Mouse (Mus musculus) cerebellum, adult (tissue): ENCODE results near the gene Glis3.

Experiments
- ATAC-seq: cut with Nextera tagmentation; 2 replicates; pipeline ENCODE4 v1.9.2; 2017; ENCODE audit warnings: mild to moderate bottlenecking, moderate library complexity, mixed read lengths; ENCODE audit not compliant: insufficient number of reproducible peaks, low FRiP score, low TSS enrichment

Gene Glis3

GRCm38 (mm10) chr19:28281405-28281804 lies 398.5 kb downstream of the Glis3 start:
- ATAC-seq, result no peak

GRCm38 (mm10) chr19:28277104-28277503 lies 402.8 kb downstream of the Glis3 start:
- no peak for ATAC-seq

DNA sequence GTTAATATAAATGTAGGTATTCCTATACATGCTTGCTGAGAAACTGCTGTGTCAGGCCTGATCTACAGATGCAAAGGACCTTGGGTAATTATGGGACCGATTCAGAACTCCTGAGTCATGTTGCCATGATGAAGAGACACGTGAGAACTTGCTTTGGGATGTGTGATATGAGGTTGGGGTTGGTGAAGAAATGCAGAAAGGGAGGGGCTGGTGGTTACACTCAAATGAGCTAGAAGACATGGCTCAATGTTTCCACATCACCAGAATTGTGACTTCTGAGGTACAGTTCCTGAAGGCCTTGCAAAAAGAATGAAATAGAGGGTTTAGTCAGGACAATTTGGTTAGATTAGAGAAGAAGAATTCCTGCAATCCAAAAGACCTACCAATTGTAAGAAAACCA lies 405.4 kb downstream of the Glis3 start:
- ATAC-seq, result no peak

GRCm38 (mm10) chr19:28273946-28274345 lies 405.9 kb downstream of the Glis3 start:
- ATAC-seq, result no peak

DNA sequence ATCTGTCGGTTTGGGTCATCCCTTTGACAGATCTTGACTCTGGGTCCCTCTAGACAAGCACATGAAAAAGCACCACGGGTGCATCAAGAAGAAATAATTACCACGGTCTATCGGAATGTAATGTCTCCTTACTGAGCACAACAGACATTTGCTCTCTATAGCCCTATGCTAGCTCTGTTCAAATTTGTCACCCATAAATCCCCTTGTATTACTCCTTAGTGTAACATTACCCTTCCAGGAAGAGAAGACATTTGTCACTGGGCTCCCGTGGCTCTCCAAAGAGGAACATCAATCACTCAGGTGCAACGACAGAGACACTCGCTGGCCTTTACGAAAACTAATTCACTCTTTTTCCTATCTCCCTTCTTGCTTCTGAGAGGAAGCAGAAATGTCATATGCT lies 413.0 kb downstream of the Glis3 start:
- no peak for ATAC-seq

GRCm38 (mm10) chr19:28265776-28266175 lies 414.1 kb downstream of the Glis3 start:
- no peak for ATAC-seq

DNA sequence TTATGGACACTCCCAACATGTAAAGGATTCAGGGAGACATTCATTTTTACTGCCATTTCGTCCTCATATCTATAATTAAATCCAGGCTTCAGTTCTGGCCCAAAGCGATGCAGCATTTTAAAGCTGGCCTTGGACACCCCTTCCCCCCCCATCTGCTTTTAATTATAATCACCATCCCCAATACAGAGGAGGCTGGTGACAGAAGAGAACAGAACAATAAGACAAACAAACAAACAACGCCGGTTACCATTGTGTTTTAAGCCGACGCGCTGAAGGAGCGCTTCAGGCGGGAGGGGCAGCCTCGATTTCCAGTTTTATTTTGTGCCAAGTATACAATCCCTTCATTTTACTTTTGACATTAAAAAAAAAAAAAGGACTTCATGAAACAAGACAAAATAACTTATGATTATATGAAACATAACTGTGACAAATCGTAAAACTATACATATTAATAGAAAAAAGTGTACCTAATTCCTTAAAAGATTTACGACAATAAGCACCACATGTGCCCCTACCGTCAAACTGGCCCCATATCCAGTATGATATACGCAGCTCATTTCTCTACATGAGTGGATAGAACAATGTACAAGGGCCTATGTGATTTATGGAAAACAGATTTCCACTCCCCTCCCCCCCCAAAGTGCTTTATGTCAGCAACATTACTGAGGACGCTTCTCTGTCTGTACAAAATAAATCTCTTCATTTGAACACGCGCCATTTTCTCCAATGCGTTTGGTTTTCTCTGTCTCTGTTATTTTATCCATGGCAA lies 420.8 kb downstream of the Glis3 start:
- ATAC-seq, result no peak

DNA sequence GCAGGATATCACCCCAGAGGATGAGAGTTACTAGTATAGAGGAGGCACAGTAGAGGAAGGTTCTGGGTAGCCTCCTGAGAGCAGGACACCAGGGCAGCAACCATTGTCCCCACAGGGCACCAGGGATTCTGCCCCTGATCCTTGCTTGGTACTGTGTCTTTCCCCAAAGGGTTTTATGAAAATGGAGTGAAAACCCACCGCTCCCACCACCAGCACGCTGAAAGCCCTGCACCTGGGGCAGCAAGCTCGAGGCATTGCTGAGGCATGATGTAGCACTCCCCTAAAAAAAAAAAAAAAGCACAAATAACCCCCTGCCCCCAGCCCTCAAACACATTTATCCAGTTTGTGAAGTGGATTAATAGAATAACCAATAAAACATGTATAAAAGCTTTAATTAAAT lies 421.4 kb downstream of the Glis3 start:
- ATAC-seq, result no peak

DNA sequence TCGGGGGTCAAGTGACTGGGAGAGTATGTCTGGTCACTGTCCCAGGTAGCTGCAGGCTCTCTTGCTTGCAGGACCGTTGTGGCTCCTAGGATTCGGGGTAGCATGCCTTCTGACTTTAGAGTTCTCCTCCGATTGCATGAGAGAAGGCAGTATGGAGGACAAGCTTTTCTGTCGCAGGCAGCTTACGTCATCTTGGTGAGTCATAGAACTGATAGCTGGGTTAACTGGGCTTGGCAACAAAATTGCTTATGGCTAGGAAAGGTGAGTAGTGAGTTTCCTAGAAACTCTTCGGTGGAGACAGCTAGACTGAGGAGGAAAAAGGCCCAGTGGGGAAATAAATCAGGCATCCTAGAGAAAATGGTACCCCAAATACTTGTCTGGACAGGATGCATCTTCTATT lies 432.5 kb downstream of the Glis3 start:
- no peak for ATAC-seq

- no peak for ATAC-seq
Observed at GRCm38 (mm10) chr19:28246186-28246585, 433.7 kb downstream of the Glis3 start.

- ATAC-seq, result no peak
Observed at GRCm38 (mm10) chr19:28238073-28238472, 441.8 kb downstream of the Glis3 start.

GRCm38 (mm10) chr19:28237621-28238020 lies 442.3 kb downstream of the Glis3 start:
- ATAC-seq, result no peak

DNA sequence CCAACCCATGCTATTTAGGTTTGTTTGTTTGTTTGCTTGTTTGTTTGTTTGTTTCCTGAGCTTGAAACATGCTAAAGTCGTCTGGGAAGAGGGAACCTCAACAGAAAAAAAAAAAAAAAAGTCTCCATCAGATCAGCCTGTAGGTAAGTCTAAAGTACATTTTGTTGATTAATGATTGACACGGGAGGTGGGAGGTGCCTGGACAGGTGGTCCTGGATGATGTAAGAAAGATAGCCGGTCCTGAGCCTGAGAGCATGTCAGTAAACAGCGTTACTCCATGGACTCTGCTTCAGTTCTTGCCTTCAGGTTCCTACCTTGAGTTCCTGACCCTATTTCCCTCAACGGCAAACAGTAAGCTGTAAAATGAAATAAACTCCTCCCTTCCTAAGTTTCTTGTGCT lies 444.3 kb downstream of the Glis3 start:
- ATAC-seq, result no peak

DNA sequence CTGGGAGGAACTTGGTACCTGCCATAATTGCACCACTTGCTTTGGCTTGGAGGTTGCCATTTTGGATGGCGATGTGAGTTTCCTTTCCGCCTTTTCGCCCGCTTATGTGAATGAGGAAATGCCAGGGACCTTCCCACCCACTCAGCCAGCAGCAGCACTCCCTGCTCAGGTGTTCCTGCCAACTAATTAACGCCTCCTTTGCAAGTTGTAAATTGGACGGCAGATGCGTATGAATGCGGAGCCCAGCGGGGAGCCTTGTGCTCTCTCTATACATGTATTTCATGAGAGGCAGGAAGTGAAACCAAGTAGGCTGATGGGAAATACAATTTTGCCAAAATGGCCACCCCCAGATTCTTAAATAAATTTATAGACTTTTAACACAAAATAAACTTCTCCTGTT lies 444.8 kb downstream of the Glis3 start:
- no peak for ATAC-seq

DNA sequence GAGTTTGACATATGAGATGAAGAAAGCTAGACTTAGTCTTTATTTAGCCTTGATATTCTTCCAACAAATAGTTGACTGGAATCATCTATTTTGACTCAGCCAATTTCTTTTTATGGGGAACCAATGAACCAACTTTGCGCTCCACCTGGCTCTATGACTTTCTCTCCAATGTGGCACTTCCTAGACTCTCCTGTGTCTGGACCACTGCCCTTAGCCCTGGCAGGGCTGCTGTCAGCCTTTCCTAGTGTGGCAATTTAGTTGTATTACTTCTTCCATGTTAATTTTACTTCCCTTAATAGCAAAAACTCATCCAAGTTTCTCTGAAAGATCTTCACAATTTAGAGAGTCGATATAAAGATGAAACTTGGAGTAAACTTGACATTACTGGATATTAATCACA lies 445.2 kb downstream of the Glis3 start:
- no peak for ATAC-seq

DNA sequence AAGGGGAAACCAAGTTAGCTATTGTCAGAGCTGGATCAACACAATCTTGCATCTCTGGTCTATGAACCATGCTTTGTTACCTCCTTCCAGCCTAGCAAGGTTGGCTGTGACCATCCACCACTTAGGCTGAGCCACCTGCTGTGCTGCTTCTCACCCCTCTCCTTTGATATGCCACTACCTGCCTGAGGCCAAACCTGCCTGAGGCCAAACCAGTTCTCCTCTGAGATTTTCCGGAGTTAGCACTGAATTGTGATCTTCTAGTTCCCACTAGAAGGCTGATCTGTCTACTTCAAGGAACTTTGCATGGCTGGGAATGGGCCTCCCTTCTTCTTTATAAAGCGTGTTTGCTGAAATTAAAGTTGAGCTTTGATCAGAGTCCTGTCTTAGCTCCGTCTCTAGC lies 448.4 kb downstream of the Glis3 start:
- no peak for ATAC-seq

DNA sequence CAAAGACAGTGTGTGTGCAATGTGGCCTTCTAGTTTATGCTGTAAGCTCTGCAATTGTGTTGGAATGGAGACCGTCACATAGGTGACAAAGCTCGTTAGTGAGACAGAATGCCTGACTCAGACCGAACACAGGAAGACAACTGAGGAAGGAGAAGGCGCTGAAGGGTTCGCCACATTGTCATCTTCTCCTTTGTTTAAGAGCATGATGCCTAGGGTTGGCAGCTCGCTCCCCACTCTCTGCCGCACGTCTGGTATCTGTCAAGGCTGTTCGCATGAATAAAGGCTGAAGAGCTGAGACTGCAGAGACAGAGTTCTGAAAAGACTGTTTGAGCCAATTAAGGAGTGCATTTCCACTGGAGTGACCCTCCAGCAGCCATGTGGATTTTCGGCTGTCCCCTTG lies 452.4 kb downstream of the Glis3 start:
- ATAC-seq, result no peak

DNA sequence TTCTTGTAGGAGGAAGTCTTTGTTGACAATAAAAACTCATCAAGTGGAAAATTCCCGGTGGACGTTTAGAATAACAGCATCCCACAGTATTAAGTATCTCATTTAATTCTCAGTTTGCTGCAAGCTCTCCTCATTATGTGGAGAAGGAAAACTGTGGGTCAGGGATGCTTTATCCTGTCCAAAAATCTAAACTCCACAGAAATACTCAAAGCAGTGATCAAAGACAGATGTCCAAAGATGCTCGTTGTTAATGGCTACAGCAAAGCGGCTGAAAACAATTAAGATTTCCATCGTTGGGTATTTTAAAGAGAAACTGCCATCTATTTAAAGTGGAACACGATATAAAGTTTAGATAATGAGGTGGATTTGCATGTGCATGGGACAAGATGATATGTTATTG lies 454.2 kb downstream of the Glis3 start:
- no peak for ATAC-seq

- ATAC-seq, result no peak
Observed at GRCm38 (mm10) chr19:28211630-28212029, 468.2 kb downstream of the Glis3 start.
